Mouse (Mus musculus): ENCODE measurements around the gene Vpreb2. TPM values are rescaled to one million over a fixed set of nuclear protein-coding genes. Genes with fewer than 3 reads are reported as not detected.

Gene Vpreb2
- polyA plus RNA-seq (2014; fragmentation: Illumina TruSeq; extraction: RNeasy Lipid Tissue Mini Kit (QIAGEN cat#74804); ENCODE audit: low replicate concordance), result not detected

DNA sequence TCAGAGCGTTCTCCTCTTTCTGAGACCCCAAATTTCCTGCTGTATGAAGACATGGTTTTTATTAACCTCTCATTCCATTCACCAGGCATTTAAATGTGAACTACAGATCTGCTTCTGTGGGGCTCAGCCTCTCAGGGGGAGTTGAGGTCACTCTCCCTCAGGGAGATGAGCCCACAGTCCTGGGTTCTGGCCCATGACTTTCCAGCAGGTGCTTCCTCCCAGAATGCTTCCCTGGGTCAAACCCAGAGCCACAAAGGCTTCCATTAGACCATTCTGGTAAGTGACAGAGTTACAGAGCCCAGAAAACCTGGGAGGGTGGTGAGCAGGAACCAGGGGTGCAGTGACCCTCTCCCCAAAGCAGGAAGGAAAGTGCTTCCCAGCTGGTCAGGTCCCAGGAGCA, at the start of gene Vpreb2:
Gene Vpreb2, plus strand, starts transcription at position 301 of the 400 bp plus-strand sequence.

Other genes with a start within 250 kb of the Vpreb2 start
- 6.8 TPM for gene Med15, start 247.5 kb upstream of the Vpreb2 start, polyA plus RNA-seq (2014; fragmentation: Illumina TruSeq; extraction: RNeasy Lipid Tissue Mini Kit (QIAGEN cat#74804); ENCODE audit: low replicate concordance)
- gene Klhl22, start 220.8 kb upstream of the Vpreb2 start, polyA plus RNA-seq (2014; fragmentation: Illumina TruSeq; extraction: RNeasy Lipid Tissue Mini Kit (QIAGEN cat#74804); ENCODE audit: low replicate concordance), result 5.3 TPM
- not detected for gene Scarf2, start 183.1 kb upstream of the Vpreb2 start, polyA plus RNA-seq (2014; fragmentation: Illumina TruSeq; extraction: RNeasy Lipid Tissue Mini Kit (QIAGEN cat#74804); ENCODE audit: low replicate concordance)
- not detected for gene B830017H08Rik, start 147.3 kb upstream of the Vpreb2 start, polyA plus RNA-seq (2014; fragmentation: Illumina TruSeq; extraction: RNeasy Lipid Tissue Mini Kit (QIAGEN cat#74804); ENCODE audit: low replicate concordance)
- gene Car15, start 142.1 kb upstream of the Vpreb2 start, polyA plus RNA-seq (2014; fragmentation: Illumina TruSeq; extraction: RNeasy Lipid Tissue Mini Kit (QIAGEN cat#74804); ENCODE audit: low replicate concordance), result not detected
- gene Gm20518, start 88.8 kb upstream of the Vpreb2 start, polyA plus RNA-seq (2014; fragmentation: Illumina TruSeq; extraction: RNeasy Lipid Tissue Mini Kit (QIAGEN cat#74804); ENCODE audit: low replicate concordance), result not detected
- gene Tssk1, start 86.2 kb upstream of the Vpreb2 start, polyA plus RNA-seq (2014; fragmentation: Illumina TruSeq; extraction: RNeasy Lipid Tissue Mini Kit (QIAGEN cat#74804); ENCODE audit: low replicate concordance), result not detected
- gene Dgcr2, start 81.9 kb upstream of the Vpreb2 start, polyA plus RNA-seq (2014; fragmentation: Illumina TruSeq; extraction: RNeasy Lipid Tissue Mini Kit (QIAGEN cat#74804); ENCODE audit: low replicate concordance), result 6.0 TPM
- gene Tssk2, start 81.8 kb upstream of the Vpreb2 start, polyA plus RNA-seq (2014; fragmentation: Illumina TruSeq; extraction: RNeasy Lipid Tissue Mini Kit (QIAGEN cat#74804); ENCODE audit: low replicate concordance), result not detected
- gene Ess2, start 69.1 kb upstream of the Vpreb2 start, polyA plus RNA-seq (2014; fragmentation: Illumina TruSeq; extraction: RNeasy Lipid Tissue Mini Kit (QIAGEN cat#74804); ENCODE audit: low replicate concordance), result 2.0 TPM
- gene Gsc2, start 65.4 kb upstream of the Vpreb2 start, polyA plus RNA-seq (2014; fragmentation: Illumina TruSeq; extraction: RNeasy Lipid Tissue Mini Kit (QIAGEN cat#74804); ENCODE audit: low replicate concordance), result not detected
- 11.0 TPM for gene Slc25a1, start 52.2 kb upstream of the Vpreb2 start, polyA plus RNA-seq (2014; fragmentation: Illumina TruSeq; extraction: RNeasy Lipid Tissue Mini Kit (QIAGEN cat#74804); ENCODE audit: low replicate concordance)
- gene Dgcr6, start 72.4 kb downstream of the Vpreb2 start, polyA plus RNA-seq (2014; fragmentation: Illumina TruSeq; extraction: RNeasy Lipid Tissue Mini Kit (QIAGEN cat#74804); ENCODE audit: low replicate concordance), result 2.7 TPM
- 0.30 TPM for gene Prodh, start 109.8 kb downstream of the Vpreb2 start, polyA plus RNA-seq (2014; fragmentation: Illumina TruSeq; extraction: RNeasy Lipid Tissue Mini Kit (QIAGEN cat#74804); ENCODE audit: low replicate concordance)
- not detected for gene Rtn4r, start 147.2 kb downstream of the Vpreb2 start, polyA plus RNA-seq (2014; fragmentation: Illumina TruSeq; extraction: RNeasy Lipid Tissue Mini Kit (QIAGEN cat#74804); ENCODE audit: low replicate concordance)
- gene Ccdc188, start 237.5 kb downstream of the Vpreb2 start, polyA plus RNA-seq (2014; fragmentation: Illumina TruSeq; extraction: RNeasy Lipid Tissue Mini Kit (QIAGEN cat#74804); ENCODE audit: low replicate concordance), result not detected

Data from small intestine, adult 10 weeks (tissue).